Mouse (Mus musculus) lung, postnatal 0 days (tissue): ENCODE measurements at regions not wholly inside any gene's neighbourhood (a gene's known extent, or its start where the extent isn't known, plus 50 kb on each side); places are given as distances from the start of the nearest gene placed in this dataset.

Experiments used
- ATAC-seq: fragments of 200-750 bp; cut with Nextera tagmentation; 2 replicates; pipeline ENCODE4 v1.8.0; 2017; ENCODE audit warnings: moderate library complexity
- DNase-seq: peaks from one replicate; pipeline ENCODE4 v3.0.0-alpha.2; 2016; ENCODE audit warnings: low spot score
- H3K27ac ChIP-seq: fragments of 300-500 bp; sonication (generic); 2 replicates; pipeline ENCODE4 v1.5.1; 2014; ENCODE audit warnings: antibody characterized with exemption, mild to moderate bottlenecking, low read length, mixed read lengths
- H3K27me3 ChIP-seq: fragments of 300-500 bp; sonication (generic); replicated peaks from 2 replicates; pipeline ENCODE4 v1.6.1; 2014; ENCODE audit warnings: low read length, mixed read lengths; ENCODE audit not compliant: insufficient read depth
- H3K36me3 ChIP-seq: fragments of 300-500 bp; sonication (generic); 2 replicates; pipeline ENCODE4 v1.6.1; 2014; ENCODE audit warnings: low read length, mixed read lengths; ENCODE audit not compliant: insufficient read depth
- H3K4me1 ChIP-seq: fragments of 300-500 bp; sonication (generic); 2 replicates; pipeline ENCODE4 v1.6.1; 2014; ENCODE audit warnings: antibody characterized with exemption, low read depth, low read length, mixed read lengths; ENCODE audit not compliant: insufficient read depth
- H3K4me2 ChIP-seq: fragments of 300-500 bp; sonication (generic); replicated peaks from 2 replicates; pipeline ENCODE4 v1.6.1; 2014; ENCODE audit warnings: low read depth, mild to moderate bottlenecking, low read length, moderate library complexity, mixed read lengths
- H3K4me3 ChIP-seq: fragments of 300-500 bp; sonication (generic); 2 replicates; pipeline ENCODE4 v1.5.1; 2014; ENCODE audit warnings: low read depth, low read length
- H3K9ac ChIP-seq: fragments of 300-500 bp; sonication (generic); replicated peaks from 2 replicates; pipeline ENCODE4 v1.6.1; 2014; ENCODE audit warnings: low read depth, mild to moderate bottlenecking
- H3K9me3 ChIP-seq: fragments of 300-500 bp; sonication (generic); 2 replicates; pipeline ENCODE4 v1.6.1; 2016; ENCODE audit warnings: low read length, mixed read lengths
- CTCF ChIP-seq: IDR thresholded peaks from 2 replicates; pipeline ENCODE4 v1.5.1; 2016; ENCODE audit warnings: antibody characterized with exemption, mild to moderate bottlenecking
- EP300 ChIP-seq: IDR thresholded peaks from 2 replicates; pipeline ENCODE4 v1.6.1; 2016; ENCODE audit warnings: antibody characterized with exemption, mild to moderate bottlenecking, control low read depth
- WGBS: fragments of 180-500 bp; shearing (Covaris S2); extraction: QIAGEN DNeasy Blood & Tissue Kit; methylation state at CpG from one replicate; pipeline ENCODE4 v1.1.7; 2014; 5-methylcytosine and 5-hydroxymethylcytosine counted together

DNA sequence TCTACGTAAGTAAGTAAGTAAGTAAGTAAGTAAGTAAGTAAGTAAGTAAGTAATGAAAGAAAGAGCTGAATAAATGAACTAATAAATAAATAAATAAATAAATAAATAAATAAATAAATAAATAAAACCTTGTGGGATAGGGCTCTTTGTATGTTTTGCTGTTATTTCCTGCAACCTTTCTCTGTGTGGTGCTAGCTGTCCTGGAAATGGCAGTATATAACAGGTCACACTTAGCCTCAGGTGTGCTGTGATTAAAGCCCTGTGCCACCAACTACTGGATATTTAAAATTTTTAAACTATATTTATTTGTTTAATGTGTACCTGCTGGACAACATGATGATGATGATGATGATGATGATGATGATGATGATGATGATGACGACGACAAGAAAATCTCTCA is 353.9 kb upstream of the Gm12887 start:
- TF ChIP-seq EP300 (no peak), CTCF (no peak)
- 85% methylated on average over 3 of the region's 3 CpGs for WGBS
- no peak for DNase-seq
- no peaks in the 10 kb centered on the region for H3K36me3 ChIP-seq
- H3K4me3 ChIP-seq, result no peak overlapping the region
- ATAC-seq, result no peak
- H3K4me1 ChIP-seq, result no peaks in the 10 kb centered on the region
- no peaks in the 10 kb centered on the region for H3K27me3 ChIP-seq
- H3K9ac ChIP-seq, result no peak overlapping the region
- H3K4me2 ChIP-seq, result no peak overlapping the region
- no peak overlapping the region for H3K27ac ChIP-seq
- peaks cover 19% of the 10 kb centered on the region; the same call in 1 of the 2 replicates for H3K9me3 ChIP-seq
